ENCODE assay signal across 9 mouse cellular contexts in genomic region chr10:23674633-23675515, GRCm38 (mm10).
A peak's percentile ranks its signal among the peaks of the same experiment; 100 is the strongest.
DNase-seq lines count a peak whose midpoint lies in the region; ATAC-seq lines count a peak whose summit lies in the region.
"Had no signal": no experiment of that assay in that cellular context is flagged by ENCODE, and none has a peak within 500 bp of the region (broad histone marks: within the 10 kb centered on the region; RNA-seq: fewer than 3 reads in every experiment).

No protein-coding gene starts in this region.

- peaks cover 2% of the 10 kb centered on the region for H3K4me1 ChIP-seq in embryonic facial prominence, embryonic 11.5 days (ENCODE audit: control insufficient read depth, insufficient read depth, low read length)
- peaks cover 16% of the 10 kb centered on the region for H3K4me1 ChIP-seq in hindbrain, embryonic 13.5 days (replicated peaks)
- H3K4me1 ChIP-seq in midbrain, embryonic 16.5 days (ENCODE audit: control insufficient read depth, insufficient read depth, low read length): peaks cover 6% of the 10 kb centered on the region; the same call in 1 of the 2 replicates

- no peak overlapping the region; the same call in 1 of the 2 replicates for H3K4me2 ChIP-seq in embryonic facial prominence, embryonic 11.5 days (ENCODE audit: low read depth, low read length)
- H3K4me2 ChIP-seq in hindbrain, embryonic 13.5 days: peak overlapping the region; percentile 46
- H3K4me2 ChIP-seq in midbrain, embryonic 16.5 days (ENCODE audit: low read length): peak overlapping the region; percentile 19
- H3K4me2 ChIP-seq: lung, embryonic 14.5 days had no signal

- H3K9me3 ChIP-seq in embryonic facial prominence, embryonic 11.5 days (replicated peaks; ENCODE audit: control insufficient read depth, low read length): no peaks in the 10 kb centered on the region
- H3K9me3 ChIP-seq in hindbrain, embryonic 13.5 days: no peaks in the 10 kb centered on the region
- H3K9me3 ChIP-seq in midbrain, embryonic 16.5 days (replicated peaks; ENCODE audit: control insufficient read depth, low read length, poor library complexity, severe bottlenecking): no peaks in the 10 kb centered on the region

- peak overlapping the region; percentile 19; the same call in 1 of the 2 replicates for H3K9ac ChIP-seq in embryonic facial prominence, embryonic 11.5 days (replicated peaks; ENCODE audit: low read length)
- peak overlapping the region; percentile 51; the same call in 1 of the 2 replicates for H3K9ac ChIP-seq in hindbrain, embryonic 13.5 days
- H3K9ac ChIP-seq in midbrain, embryonic 16.5 days (ENCODE audit: low read depth, low read length): 0 out of 2 replicates have a peak overlapping the region, but pooled peaks have one; percentile 18
- H3K9ac ChIP-seq: lung, embryonic 14.5 days had no signal

- DNase-seq in cerebellum, adult 9-10 months: peak; percentile 4
- no peak for DNase-seq in cerebellum, adult 18-20 months
- DNase-seq in embryonic facial prominence, embryonic 11.5 days (ENCODE audit: low spot score): peak; percentile 86
- no peak for DNase-seq in spleen, adult 18-20 months
- no peak for DNase-seq in T-cell, adult 2 months (ENCODE audit: low spot score)
- DNase-seq in thymus, postnatal 10 days (ENCODE audit: low spot score in 2 of 2): no peak
- DNase-seq: lung, embryonic 14.5 days had no signal

- peak overlapping the region; percentile 85 for H3K27ac ChIP-seq in embryonic facial prominence, embryonic 11.5 days (replicated peaks; ENCODE audit: low read depth, low read length)
- H3K27ac ChIP-seq in hindbrain, embryonic 13.5 days: peak overlapping the region; percentile 81
- H3K27ac ChIP-seq in midbrain, embryonic 16.5 days (ENCODE audit: low read length): peak overlapping the region; percentile 73

- H3K27me3 ChIP-seq in embryonic facial prominence, embryonic 11.5 days (ENCODE audit: control insufficient read depth, insufficient read depth, low read length): no peaks in the 10 kb centered on the region
- H3K27me3 ChIP-seq in hindbrain, embryonic 13.5 days: no peaks in the 10 kb centered on the region
- no peaks in the 10 kb centered on the region for H3K27me3 ChIP-seq in midbrain, embryonic 16.5 days (ENCODE audit: control insufficient read depth, insufficient read depth, low read depth, low read length)

- 21% methylated on average over 16 of the region's 16 CpGs for WGBS in embryonic facial prominence, embryonic 11.5 days
- 17% methylated on average over 16 of the region's 16 CpGs for WGBS in hindbrain, embryonic 13.5 days
- 11% methylated on average over 16 of the region's 16 CpGs for WGBS in midbrain, embryonic 16.5 days

- no peak overlapping the region for H3K4me3 ChIP-seq in embryonic facial prominence, embryonic 11.5 days (ENCODE audit: low read depth, low read length)
- 0 out of 2 replicates have a peak overlapping the region, but pooled peaks have one; percentile 5 for H3K4me3 ChIP-seq in hindbrain, embryonic 13.5 days
- H3K4me3 ChIP-seq in midbrain, embryonic 16.5 days (ENCODE audit: low read depth, low read length): no peak overlapping the region; the same call in 1 of the 2 replicates

- no peaks in the 10 kb centered on the region for H3K36me3 ChIP-seq in embryonic facial prominence, embryonic 11.5 days (replicated peaks; ENCODE audit: control insufficient read depth, insufficient read depth, low read depth, low read length)
- H3K36me3 ChIP-seq in hindbrain, embryonic 13.5 days: no peaks in the 10 kb centered on the region
- no peaks in the 10 kb centered on the region for H3K36me3 ChIP-seq in midbrain, embryonic 16.5 days (ENCODE audit: control insufficient read depth, insufficient read depth, low read length)

- ATAC-seq in embryonic facial prominence, embryonic 11.5 days (replicated peaks; ENCODE audit: insufficient number of reproducible peaks, low FRiP score, low TSS enrichment, low read depth): peak; percentile 81
- ATAC-seq in hindbrain, embryonic 13.5 days (ENCODE audit: low FRiP score): peak; percentile 90
- peak; percentile 92 for ATAC-seq in midbrain, embryonic 16.5 days

Comparison
In these comparisons a context has a peak if more than half of its experiments do, and no peak if none do; other contexts are left out.
1. DNase-seq: peak in cerebellum, adult 9-10 months (single experiment) and embryonic facial prominence, embryonic 11.5 days (single experiment); none in cerebellum, adult 18-20 months (0 of 2), spleen, adult 18-20 months (0 of 2), T-cell, adult 2 months (single experiment) and thymus, postnatal 10 days (0 of 2).
2. Peak in every context shown above with its lines, with median percentiles within 50 percentile points of each other: ATAC-seq, H3K27ac ChIP-seq and H3K9ac ChIP-seq.